Mouse (Mus musculus): ENCODE results near the gene Afm. TPM values are rescaled to one million over a fixed set of nuclear protein-coding genes. Genes with fewer than 3 reads are reported as not detected.

Afm gene
- polyA plus RNA-seq, 1 experiment from 2014 or later: 2.2 TPM

GRCm38 (mm10) chr5:90588104-90588503 is 69.4 kb downstream of the Afm start:
- Histone ChIP-seq H3K36me3 (ENCODE audit: control insufficient read depth, insufficient read depth, low read length) (no peaks in the 10 kb centered on the region), H3K9ac (ENCODE audit: low read length) (no peak overlapping the region), H3K9me3 (ENCODE audit: control insufficient read depth, low read length) (no peaks in the 10 kb centered on the region), H3K27ac (replicated peaks) (no peak overlapping the region), H3K27me3 (ENCODE audit: control insufficient read depth, insufficient read depth, low read length) (no peaks in the 10 kb centered on the region), H3K4me2 (replicated peaks; ENCODE audit: low read depth) (no peak overlapping the region), H3K4me1 (replicated peaks; ENCODE audit: control insufficient read depth, insufficient read depth) (no peaks in the 10 kb centered on the region), H3K4me3 (ENCODE audit: low read depth, low read length) (no peak overlapping the region)
- WGBS: 93% methylated on average over 5 of the region's 5 CpGs
- TF ChIP-seq EP300 (optimal IDR thresholded peaks at IDR 0.05) (no peak), CTCF (IDR thresholded peaks at IDR 0.05; ENCODE audit: low read depth) (no peak)
- no peak for DNase-seq (ENCODE audit: low spot score)
- no peak for ATAC-seq (ENCODE audit: low FRiP score, low TSS enrichment)

GRCm38 (mm10) chr5:90588708-90589595 is 70.2 kb downstream of the Afm start:
- no peaks in the 10 kb centered on the region for H3K9me3 ChIP-seq (ENCODE audit: control insufficient read depth, low read length)
- peak overlapping the region; percentile 58 for H3K4me2 ChIP-seq (replicated peaks; ENCODE audit: low read depth)
- H3K36me3 ChIP-seq (ENCODE audit: control insufficient read depth, insufficient read depth, low read length): no peaks in the 10 kb centered on the region
- no peak overlapping the region for H3K27ac ChIP-seq (replicated peaks)
- H3K9ac ChIP-seq (ENCODE audit: low read length): peak overlapping the region; percentile 45; the same call in 1 of the 2 replicates
- DNase-seq (ENCODE audit: low spot score): peak; percentile 71
- H3K27me3 ChIP-seq (ENCODE audit: control insufficient read depth, insufficient read depth, low read length): no peaks in the 10 kb centered on the region
- 24% methylated on average over 25 of the region's 25 CpGs for WGBS
- peak overlapping the region; percentile 40 for H3K4me3 ChIP-seq (ENCODE audit: low read depth, low read length)
- peak; percentile 51 for ATAC-seq (ENCODE audit: low FRiP score, low TSS enrichment)
- TF ChIP-seq EP300 (optimal IDR thresholded peaks at IDR 0.05) (no peak), CTCF (IDR thresholded peaks at IDR 0.05; ENCODE audit: low read depth) (peak; percentile 99)
- no peaks in the 10 kb centered on the region for H3K4me1 ChIP-seq (replicated peaks; ENCODE audit: control insufficient read depth, insufficient read depth)

- 76% methylated on average over 10 of the region's 10 CpGs for WGBS
- Histone ChIP-seq H3K9ac (ENCODE audit: low read length) (no peak overlapping the region), H3K4me3 (ENCODE audit: low read depth, low read length) (no peak overlapping the region), H3K36me3 (ENCODE audit: control insufficient read depth, insufficient read depth, low read length) (no peaks in the 10 kb centered on the region), H3K4me1 (replicated peaks; ENCODE audit: control insufficient read depth, insufficient read depth) (no peaks in the 10 kb centered on the region), H3K9me3 (ENCODE audit: control insufficient read depth, low read length) (no peaks in the 10 kb centered on the region), H3K27ac (replicated peaks) (no peak overlapping the region), H3K4me2 (replicated peaks; ENCODE audit: low read depth) (no peak overlapping the region), H3K27me3 (ENCODE audit: control insufficient read depth, insufficient read depth, low read length) (no peaks in the 10 kb centered on the region)
- DNase-seq (ENCODE audit: low spot score) (no peak), ATAC-seq (ENCODE audit: low FRiP score, low TSS enrichment) (no peak)
- TF ChIP-seq EP300 (optimal IDR thresholded peaks at IDR 0.05): no peak
- TF ChIP-seq CTCF (IDR thresholded peaks at IDR 0.05; ENCODE audit: low read depth): no peak
These were observed 71.9 kb downstream of the Afm start for GRCm38 (mm10) chr5:90590676-90591075.

- no peak overlapping the region for H3K4me2 ChIP-seq (replicated peaks; ENCODE audit: low read depth)
- ATAC-seq (ENCODE audit: low FRiP score, low TSS enrichment) (no peak), DNase-seq (ENCODE audit: low spot score) (no peak)
- no peaks in the 10 kb centered on the region for H3K4me1 ChIP-seq (replicated peaks; ENCODE audit: control insufficient read depth, insufficient read depth)
- 73% methylated on average over 6 of the region's 6 CpGs for WGBS
- no peaks in the 10 kb centered on the region for H3K9me3 ChIP-seq (ENCODE audit: control insufficient read depth, low read length)
- no peak overlapping the region for H3K4me3 ChIP-seq (ENCODE audit: low read depth, low read length)
- no peaks in the 10 kb centered on the region for H3K27me3 ChIP-seq (ENCODE audit: control insufficient read depth, insufficient read depth, low read length)
- no peak overlapping the region for H3K9ac ChIP-seq (ENCODE audit: low read length)
- H3K36me3 ChIP-seq (ENCODE audit: control insufficient read depth, insufficient read depth, low read length): no peaks in the 10 kb centered on the region
- no peak for TF ChIP-seq CTCF (IDR thresholded peaks at IDR 0.05; ENCODE audit: low read depth)
- TF ChIP-seq EP300 (optimal IDR thresholded peaks at IDR 0.05): no peak
- no peak overlapping the region for H3K27ac ChIP-seq (replicated peaks)
These were observed 73.2 kb downstream of the Afm start for GRCm38 (mm10) chr5:90591936-90592335.

- no peaks in the 10 kb centered on the region for H3K4me1 ChIP-seq (replicated peaks; ENCODE audit: control insufficient read depth, insufficient read depth)
- no peak overlapping the region for H3K4me3 ChIP-seq (ENCODE audit: low read depth, low read length)
- H3K9ac ChIP-seq (ENCODE audit: low read length): no peak overlapping the region
- no peak overlapping the region for H3K4me2 ChIP-seq (replicated peaks; ENCODE audit: low read depth)
- WGBS: 65% methylated on average over 13 of the region's 13 CpGs
- no peaks in the 10 kb centered on the region for H3K36me3 ChIP-seq (ENCODE audit: control insufficient read depth, insufficient read depth, low read length)
- H3K27me3 ChIP-seq (ENCODE audit: control insufficient read depth, insufficient read depth, low read length): no peaks in the 10 kb centered on the region
- DNase-seq (ENCODE audit: low spot score) (no peak), ATAC-seq (ENCODE audit: low FRiP score, low TSS enrichment) (peak; percentile 77)
- no peaks in the 10 kb centered on the region for H3K9me3 ChIP-seq (ENCODE audit: control insufficient read depth, low read length)
- H3K27ac ChIP-seq (replicated peaks): no peak overlapping the region
- TF ChIP-seq EP300 (optimal IDR thresholded peaks at IDR 0.05) (no peak), CTCF (IDR thresholded peaks at IDR 0.05; ENCODE audit: low read depth) (no peak)
These were observed 76.2 kb downstream of the Afm start for GRCm38 (mm10) chr5:90594945-90595344.

GRCm38 (mm10) chr5:90596155-90596554 is 77.4 kb downstream of the Afm start:
- Histone ChIP-seq H3K4me3 (ENCODE audit: low read depth, low read length) (no peak overlapping the region), H3K9me3 (ENCODE audit: control insufficient read depth, low read length) (no peaks in the 10 kb centered on the region), H3K9ac (ENCODE audit: low read length) (no peak overlapping the region), H3K27me3 (ENCODE audit: control insufficient read depth, insufficient read depth, low read length) (no peaks in the 10 kb centered on the region), H3K4me2 (replicated peaks; ENCODE audit: low read depth) (no peak overlapping the region), H3K27ac (replicated peaks) (no peak overlapping the region), H3K36me3 (ENCODE audit: control insufficient read depth, insufficient read depth, low read length) (no peaks in the 10 kb centered on the region), H3K4me1 (replicated peaks; ENCODE audit: control insufficient read depth, insufficient read depth) (no peaks in the 10 kb centered on the region)
- TF ChIP-seq CTCF (IDR thresholded peaks at IDR 0.05; ENCODE audit: low read depth) (no peak), EP300 (optimal IDR thresholded peaks at IDR 0.05) (no peak)
- 73% methylated on average over 6 of the region's 6 CpGs for WGBS
- ATAC-seq (ENCODE audit: low FRiP score, low TSS enrichment) (no peak), DNase-seq (ENCODE audit: low spot score) (no peak)

All from stomach, postnatal 0 days (tissue).